Mouse (Mus musculus): Measurements from ENCODE around the gene Dbn1.

Dbn1 gene

DNA sequence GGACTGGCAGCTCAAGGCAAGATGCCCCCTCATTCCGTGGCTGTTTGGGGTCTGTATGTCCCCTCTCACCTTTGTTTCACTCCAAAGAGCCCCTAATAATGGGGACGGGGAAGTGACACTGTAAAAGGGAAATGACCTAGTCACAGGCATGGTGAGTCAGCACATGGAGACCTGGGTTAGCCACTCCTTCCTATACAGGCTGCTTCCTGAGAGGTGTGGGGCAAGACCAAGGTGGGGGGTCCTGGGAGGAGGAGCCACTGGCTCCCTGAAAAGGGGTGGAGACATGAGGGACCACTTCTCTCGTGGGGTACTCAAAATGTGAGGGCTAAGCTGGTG, 22.4 kb upstream of the Dbn1 start:
- DNase-seq: no peak

DNA sequence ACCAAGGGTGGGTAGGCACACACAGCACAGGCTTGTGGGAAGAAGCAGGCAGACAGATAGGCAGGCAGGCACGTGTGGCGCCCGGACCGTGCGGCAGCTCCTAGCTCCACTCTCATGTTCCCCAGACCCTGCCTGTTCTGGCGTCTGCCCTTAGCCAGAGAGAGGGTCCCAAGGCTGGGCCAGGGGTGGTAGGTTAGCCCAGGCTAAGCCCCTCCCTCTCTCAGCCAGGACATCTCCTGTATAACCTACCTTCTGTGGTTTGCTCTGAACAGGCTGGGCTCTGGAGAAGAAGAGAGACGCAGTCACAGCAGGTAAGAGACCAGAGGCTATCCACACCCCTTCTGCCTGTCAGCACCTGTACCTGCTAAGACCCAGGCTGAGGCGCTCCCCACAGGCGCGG, 20.6 kb upstream of the Dbn1 start:
- DNase-seq: no peak

DNA sequence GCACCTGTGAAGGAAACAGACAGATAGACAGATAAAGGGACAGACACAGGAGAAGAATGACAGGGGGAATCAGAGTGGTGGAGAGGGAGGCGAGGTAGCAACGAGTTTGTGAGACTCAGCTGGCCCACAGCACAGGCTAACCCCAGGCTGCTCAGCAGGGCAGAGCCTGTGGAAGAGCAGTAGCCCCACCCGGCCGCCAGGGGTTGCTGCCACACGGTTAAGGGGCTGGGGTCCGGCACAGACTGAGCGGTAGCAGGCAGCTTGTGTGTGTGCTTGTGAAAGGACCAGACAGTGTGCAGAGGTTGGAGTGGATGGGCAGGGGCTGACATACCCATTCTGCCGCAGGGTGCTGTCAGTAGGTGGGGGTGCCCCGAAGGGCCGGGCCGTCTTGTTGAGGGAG, 20.0 kb upstream of the Dbn1 start:
- no peak for DNase-seq

DNA sequence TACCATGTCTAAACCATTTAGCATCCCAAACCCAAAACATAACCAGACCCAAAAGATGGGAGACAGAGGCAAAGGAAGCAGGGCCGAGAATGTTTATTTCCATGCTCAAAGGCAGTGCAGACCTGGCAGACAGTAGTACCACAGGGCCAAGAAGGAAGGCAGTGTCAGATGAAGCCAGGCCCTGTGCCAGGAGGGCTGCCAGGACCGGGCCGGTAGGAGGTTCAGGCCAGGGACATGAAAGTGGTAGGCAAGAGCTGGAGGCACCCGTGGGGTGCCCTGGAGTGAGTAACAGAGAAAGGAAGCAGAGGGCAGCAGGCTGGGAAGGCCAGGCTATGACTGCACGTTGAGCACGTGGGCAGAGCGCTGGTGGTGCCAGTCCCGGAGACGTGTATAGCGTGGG, 18.8 kb upstream of the Dbn1 start:
- DNase-seq: no peak

DNA sequence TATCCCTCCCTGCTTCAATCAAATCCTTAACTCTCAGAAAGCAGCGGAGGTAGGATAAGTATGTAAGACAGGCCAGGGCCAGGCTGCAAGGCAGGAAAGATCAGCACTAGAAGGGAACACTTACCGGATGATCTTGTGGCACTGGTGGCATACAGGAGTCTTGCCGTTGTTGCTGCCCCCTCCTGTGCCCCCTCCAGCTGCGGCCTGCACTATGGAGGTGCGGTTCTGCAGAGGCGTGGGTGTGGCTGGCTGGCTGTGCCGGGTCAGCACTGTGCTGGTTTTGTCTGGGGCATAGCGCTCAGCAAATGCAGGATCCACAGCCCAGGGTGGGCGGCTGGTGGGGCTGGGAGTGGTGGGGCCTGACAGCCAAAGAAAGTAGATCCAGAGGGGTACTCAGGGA, 17.9 kb upstream of the Dbn1 start:
- no peak for DNase-seq

DNA sequence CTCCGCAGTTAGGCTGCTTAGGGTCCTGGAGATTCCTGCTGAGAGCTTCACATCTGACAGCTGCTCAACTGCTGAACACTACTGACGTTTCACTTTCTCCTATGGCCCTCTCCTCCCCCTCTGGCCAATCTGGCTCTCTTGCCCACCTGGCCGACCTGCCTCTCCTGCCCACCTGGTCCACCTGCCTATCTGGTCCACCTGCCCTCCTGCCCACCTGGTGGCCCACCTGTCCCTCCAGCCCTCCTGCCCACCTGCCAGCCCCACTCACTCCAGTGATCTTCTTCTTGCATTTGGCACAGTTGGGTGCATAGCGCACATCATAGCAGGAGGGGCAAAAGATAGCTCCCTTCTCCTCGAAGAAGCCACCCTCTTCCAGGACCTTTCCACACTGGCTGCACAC, 16.5 kb upstream of the Dbn1 start:
- no peak for DNase-seq

DNA sequence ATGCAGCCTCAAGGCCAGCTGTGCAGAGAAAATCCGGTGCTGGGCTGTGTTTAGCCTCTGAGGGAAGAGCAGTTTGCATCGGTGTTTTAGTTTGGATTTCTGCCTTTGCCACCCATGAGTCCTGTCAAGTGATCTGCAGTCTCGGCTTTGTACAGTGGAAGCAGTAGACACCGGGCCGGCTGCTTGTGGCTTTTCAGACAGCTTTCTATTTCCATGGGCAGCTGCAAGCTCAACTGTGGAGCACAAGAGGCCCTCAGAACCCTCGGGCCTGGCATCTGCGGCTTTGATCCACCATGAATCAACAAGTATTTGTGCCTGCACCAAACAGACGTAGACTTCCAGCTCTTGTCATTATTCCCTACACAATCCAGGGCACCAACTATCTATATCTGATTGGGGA, 14.5 kb upstream of the Dbn1 start:
- DNase-seq: no peak

DNA sequence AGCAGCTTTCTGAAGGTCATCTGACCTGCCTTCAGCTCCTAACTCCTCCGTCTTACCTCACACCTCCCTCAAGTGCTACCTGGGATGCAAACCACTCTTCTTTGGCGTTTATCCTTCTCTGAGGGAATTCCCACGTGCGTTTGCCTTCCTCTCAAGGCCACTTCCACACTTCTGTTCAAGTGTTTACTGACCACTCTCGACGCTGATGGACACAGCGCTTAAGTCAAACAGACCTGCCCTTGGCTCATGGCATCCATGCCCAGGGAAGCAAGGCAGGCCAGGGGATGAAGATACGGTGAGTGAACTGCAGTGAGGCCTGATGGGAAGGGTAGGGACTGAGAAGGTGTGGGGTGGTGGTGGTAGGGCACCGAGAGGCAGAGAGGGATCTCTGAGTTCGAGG, 12.7 kb upstream of the Dbn1 start:
- no peak for DNase-seq

DNA sequence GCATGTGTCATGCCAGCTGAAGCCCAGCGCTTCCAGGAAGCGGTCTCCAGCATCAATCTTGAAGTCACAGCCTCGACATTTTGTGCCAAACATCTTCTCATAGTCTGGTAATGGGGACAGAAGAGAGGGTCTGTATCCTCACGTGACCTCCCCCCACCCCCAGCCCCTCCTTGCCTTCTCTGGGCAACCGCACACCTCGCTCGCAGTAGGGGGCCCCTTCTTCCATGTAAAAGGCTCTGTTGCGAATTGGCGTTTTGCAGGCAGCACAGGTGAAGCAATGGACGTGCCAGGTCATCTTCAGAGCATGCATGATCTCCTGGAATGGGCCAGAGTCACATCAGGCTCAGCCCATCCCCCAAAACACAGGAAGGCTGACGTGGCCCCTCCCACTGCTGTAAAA, 11.0 kb upstream of the Dbn1 start:
- no peak for DNase-seq

DNA sequence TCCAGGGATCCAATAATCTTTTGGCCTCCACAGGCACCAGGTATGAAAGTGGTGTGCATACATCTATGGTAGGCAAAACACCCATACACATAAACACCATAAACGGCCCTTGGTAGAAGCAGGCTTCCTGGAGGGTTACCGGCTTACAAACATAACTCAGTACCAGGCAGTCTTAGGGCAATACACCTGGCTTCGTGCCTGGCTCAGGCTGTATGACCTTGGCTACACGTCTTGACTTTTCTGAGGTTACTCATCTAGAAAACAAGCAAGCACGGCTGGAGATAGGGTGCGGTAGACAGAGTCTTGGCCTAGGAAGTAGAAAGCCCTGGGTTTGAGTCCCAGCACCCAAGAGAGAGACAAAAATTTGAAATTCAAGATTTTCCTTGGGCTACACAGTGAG, 8.8 kb upstream of the Dbn1 start:
- DNase-seq: no peak

DNA sequence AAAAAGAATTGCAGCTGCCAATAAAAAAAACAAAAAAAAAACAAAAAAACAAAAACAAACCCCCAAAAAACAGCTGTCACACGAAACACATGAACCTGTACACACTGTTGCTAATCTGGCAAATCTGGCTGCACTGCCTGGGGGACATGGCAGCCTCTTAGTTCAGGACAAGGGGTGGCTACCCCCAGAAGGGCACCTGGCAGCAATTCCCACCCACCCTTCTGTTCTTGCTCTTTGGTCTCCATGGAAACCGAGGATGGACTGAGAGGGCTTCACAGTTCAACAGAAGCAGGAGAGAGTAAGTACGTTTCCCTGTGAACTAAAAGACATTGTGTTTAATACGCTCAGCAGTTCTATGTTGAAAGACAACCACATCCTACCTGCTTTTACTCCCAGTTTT, 7.8 kb upstream of the Dbn1 start:
- DNase-seq: no peak

DNA sequence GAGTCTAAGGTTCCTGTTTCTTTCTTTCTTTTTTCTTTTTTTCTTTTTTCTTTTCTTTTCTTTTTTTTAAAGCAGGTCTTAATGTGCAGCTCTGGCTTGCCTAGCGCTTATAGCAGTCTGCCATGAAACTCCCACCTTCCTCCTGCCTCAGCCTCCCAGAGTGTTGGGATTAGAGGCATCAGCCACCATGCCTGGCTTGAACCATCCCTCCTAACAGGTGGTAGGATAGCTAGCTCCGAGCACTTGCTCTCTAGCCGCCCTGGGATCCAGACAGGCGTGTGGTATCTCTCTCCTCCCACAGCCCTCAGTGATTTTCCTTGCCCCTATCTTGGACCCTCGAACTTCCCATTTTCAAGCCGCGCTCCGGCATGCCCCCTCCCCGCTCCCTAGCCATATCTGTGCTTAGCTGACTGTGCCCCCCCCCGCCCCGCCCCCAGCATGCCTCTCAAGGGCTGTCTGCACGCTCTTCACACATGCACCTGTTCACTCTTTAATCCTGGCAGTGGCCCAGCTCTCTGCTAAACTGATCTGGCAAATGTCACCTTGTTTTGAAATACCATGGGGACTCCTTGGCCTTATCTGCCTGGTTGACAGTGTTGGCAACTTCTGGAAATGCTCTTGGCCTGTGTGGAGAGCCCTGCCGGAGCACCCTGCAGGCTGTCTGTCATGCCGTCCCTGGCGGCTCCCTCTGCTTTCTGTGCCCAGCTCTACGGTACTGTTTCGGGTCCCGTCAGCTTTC, 7.1 kb upstream of the Dbn1 start:
- no peak for DNase-seq

DNA sequence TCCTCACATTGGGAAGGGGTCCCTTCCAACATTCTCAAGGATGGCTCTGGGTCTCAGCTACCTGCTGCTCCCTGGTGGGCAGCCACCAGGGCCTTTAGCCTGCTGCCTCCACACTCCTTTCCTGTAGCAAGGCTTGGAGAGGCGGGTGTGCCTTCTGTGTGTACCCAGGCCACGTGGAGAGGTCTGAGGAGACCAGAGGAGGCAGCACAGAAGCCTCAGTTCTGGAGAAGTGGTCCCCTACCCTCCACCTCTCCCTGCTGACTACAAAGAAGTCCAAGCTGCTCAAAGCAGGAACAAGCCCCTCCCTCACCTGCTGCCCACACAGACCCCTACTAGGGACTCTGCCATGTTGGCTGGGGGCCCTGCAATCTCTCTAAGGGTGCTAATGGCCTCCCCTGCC, 6.3 kb upstream of the Dbn1 start:
- no peak for DNase-seq

DNA sequence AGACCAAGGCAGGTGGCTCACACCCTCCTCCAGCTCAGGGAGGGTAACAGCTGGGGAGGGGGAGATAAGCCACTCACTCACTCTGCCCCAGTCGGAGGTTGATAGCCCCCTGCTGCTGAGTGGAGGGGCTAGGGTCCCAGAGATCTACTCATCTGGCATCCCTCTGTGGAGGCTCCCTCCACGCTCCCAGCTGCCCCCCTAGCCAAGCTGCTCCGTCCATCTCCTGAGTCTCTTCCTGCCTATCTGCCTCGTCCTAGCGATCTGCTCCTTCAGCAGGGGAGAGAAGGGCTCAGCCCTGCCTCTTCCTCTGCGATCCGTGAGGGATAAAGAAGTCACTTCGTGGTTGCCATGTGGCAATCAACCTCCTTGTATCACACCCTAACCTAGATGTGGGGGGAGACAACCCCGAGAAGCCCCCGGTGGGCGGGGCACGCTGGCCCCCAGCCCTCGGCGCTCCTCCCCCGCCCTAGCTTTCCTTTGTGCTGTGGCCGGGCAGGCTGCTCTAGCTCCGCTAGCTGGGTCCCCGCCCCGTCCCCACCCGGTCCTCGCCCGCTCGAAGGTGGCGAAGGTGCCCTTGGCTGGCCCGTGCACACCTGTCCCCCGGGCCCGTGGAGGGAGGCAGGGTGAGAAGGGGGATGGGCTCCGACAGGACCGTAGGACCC, 864 bp downstream of the Dbn1 start:
- no peak for DNase-seq

DNA sequence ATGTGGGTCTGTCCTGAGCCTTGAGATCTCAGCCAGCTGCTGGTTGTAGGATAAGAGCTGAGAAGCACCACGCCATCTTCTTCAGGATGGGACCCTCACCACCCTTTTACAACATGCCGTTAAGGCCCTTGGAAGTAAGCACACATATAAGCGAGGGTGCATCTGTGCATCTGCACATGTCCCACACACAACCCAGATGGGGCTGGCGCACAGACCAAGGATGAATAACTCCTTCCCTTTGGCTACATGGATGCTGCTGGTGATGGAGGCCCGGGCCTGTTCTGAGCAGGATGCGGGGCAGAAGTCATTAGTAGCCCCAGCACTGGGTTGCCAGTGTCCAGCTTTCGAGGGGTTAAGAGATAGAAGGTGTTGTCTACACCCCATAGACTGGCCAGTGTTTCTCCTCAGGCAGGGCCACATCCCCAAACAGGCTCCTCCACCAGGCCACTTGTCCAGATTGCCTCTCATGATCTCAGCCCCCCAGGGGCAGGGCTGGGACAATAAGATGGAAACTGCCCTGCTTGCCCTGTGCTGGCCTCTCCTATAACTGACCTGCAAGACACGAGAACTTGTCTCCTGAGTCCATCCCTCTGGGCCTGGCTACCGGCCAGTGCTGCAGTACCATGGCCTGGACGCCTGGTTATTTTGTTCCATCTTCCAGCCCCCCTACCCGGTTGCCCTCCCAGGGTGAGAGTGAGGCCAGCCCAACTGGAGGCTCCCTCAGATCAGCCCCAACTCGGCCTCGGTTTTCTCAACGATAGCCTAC, 1.7 kb downstream of the Dbn1 start:
- no peak for DNase-seq

DNA sequence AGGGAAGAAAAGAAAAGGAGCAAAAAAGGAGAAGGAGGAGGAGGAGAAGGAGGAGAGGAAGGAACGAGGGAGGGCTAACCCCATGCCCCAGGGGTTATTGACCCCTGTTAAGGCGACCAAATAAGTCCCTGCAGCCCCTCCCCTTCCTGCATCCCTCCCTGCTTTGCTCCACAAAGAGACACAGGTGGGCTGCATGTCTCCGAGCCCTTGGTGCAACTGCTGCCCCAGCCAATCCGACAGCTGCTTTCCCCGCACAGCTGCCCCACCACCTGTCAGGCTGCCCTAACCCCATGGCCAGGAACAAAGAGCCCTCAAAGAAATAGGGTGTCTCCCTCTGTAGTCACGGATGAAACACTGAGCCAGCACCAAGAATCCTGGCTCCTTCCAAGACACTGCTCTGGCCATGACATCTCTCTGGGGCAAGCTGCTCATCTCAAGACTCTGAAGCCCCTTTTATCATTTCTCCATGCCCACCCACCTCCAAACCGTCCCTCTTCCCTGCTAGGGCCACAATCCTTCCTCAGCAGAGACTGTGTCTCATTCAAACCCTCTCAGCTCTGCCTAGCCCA, 3.3 kb downstream of the Dbn1 start:
- no peak for DNase-seq

DNA sequence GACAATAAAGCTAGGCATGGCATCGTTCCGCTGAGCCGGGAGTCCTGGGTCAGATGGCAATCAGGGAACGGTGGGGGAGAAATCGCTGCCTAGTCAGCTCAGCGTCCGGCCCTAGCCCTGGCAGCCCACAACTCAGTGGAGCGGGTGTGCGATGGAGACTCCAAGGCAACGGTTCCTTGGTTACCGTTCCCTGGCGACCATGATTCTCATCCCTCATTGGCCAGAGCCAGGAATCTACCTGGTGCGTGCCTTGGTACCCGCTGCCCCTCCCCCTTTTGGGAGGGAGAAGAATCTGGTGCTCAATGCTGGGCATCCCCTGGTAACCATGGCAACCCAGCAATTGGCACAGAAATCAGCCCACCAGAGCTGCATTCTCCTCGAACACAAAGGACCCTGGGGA, 4.3 kb downstream of the Dbn1 start:
- DNase-seq: no peak

DNA sequence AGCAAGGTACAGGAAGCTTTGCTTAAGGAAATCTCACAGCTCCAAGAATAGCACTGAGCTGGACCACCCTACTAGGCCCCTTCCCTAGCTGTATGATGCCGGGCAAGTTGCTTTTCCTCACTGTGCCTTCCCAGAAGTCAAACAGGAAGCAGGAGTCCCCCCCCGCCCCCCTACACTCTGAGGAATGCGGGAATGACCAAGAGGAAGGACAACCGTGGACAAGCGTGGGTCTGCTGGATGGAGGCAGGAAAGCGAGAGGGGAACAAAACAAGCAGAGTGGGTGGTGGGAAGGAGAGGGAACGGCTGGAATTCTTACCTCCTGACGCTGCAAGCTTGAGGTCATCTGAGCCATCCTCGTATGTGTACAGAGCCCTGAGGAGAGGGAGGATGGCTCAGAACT, 4.8 kb downstream of the Dbn1 start:
- no peak for DNase-seq

DNA sequence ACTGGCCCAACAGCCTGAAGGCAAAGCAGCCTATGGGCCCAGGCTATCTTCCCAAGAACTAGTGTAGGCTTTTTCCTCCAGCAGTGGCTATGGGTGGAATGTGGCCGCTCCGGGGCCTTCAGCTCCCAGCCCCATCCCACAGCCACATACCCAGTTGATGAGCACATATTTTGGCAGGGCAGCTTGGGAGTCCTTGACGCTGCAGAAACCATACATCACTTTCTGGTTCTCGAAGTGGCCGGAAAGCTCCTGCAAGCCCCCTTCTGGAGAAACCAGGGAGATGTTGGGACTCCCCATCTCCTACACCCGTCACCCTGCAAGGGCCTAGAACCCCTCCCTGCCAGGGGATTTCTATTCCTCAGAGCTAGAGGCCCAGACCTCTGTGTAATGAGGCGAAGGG, 5.4 kb downstream of the Dbn1 start:
- DNase-seq: no peak

DNA sequence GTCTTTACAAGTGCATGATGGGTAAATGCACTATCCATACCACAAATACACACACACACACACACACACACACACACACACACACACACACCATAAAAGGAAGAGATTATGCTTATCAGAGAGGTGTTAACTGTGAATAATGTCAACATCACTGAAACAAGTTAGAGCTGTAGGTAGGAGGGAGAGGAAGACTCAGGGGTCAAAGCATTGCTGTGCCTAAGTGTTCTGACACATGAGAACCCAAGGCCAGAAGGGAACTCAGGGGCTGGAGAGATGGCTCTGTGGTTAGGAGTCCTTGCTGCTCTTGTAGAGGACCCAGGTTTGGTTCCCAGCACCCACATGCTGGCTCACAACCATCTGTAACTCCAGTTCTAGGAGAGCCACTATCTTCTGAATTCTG, 8.0 kb downstream of the Dbn1 start:
- no peak for DNase-seq

DNA sequence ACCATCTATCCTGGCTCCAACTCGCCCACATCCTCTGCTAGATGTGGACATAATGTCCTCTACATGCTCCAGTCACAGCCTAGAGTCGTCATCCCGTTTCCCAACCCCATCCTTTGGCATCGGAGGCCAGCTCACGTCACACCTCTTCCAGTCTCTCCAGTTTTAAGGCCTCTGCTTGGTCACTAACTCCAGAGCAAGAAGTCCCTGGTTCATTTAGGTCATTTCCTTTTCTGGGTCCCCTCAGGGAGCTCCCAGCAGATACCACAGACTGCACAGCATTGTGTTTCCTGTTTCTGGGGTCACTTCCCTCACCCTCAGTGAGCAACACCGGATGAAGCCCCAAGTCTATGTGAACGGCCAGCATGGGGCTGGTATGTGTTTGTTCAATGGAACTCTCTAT, 8.9 kb downstream of the Dbn1 start:
- no peak for DNase-seq

DNA sequence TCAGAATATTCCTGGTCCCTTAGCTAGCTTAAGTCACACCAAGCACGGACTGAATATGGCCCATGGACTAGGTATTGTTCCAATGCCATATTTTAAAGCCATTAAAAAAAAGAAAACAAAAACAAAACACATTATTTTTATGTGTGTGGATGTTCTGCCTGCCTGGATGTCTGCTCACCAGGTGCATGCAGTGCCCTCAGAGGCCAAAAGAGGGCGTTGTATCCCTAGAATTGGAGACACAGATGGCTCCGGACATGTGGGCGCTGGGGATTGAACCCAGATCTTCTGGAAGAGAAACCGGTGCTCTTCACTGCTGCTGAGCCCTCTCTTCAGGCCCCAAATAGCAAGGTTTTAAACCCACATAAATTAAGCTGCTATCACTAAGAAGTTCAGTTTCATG, 9.9 kb downstream of the Dbn1 start:
- no peak for DNase-seq

DNA sequence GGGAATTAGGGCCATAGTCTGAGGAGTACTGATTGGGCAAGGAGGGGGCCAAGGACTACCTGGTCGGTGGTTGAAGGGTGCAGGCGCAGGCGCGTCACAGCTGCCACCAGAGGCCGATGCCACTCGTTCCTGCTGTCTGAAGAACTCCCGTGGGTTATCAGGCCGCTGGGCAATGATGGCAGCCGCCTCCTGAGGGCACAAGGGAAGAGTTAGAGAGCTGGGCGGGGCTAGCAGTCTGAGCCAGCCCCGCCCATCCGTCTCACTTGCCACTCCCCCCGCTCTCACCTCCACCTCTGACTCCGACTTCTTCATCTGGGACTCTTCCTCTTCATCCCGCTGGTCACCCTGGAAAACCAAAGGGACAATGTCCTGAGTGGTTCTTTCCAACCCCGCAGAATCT, 10.4 kb downstream of the Dbn1 start:
- no peak for DNase-seq

DNA sequence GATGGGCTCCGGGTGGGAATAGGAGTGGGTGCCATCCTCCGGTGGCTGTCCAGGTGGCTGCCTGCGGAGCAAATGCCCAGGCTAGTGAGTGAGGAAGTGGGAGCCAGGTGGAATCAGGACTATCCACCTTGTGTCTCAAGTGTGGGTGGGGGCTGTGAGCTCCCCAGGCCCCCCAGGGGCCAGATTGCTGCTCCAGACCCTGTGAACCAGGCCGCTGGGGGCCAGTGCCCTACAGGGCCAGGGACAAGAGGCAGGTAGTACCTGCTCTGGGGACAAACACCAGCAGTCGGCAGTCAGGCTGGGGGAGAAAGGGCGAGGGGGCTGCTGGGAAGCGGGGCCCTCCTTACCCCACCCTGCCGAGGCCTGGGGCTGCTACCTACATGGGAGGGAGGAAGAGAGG, 11.7 kb downstream of the Dbn1 start:
- no peak for DNase-seq

Measured in spleen, adult 18-20 months (tissue).